11 mouse cellular contexts compared by ENCODE assay signal in the genomic region with DNA sequence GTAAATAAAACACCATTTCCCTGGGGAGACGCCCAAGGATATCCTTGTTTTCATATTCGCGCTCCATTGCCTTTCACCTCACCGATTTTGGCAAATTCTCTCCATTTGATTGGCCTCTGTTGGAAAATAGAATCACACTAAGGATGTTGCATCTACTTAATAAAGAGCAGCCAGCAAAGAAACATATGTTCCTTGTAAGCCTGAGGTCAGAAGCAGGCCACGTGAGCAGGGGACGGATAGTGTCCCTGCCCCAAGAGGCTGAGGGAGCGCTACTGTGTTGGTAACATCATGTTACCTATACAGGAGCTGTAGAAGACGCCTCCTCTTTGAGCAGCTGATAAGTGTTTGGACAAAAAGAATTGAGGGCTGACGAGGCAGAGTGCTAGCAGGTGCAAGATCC.
"Had no signal": no experiment of that assay in that cellular context is flagged by ENCODE, and none has a peak within 500 bp of the region (broad histone marks: within the 10 kb centered on the region; RNA-seq: fewer than 3 reads in every experiment).

No protein-coding gene starts in this region.

- H3K4me1 ChIP-seq: limb, embryonic 15.5 days; midbrain, embryonic 12.5 days had no signal

- H3K9me3 ChIP-seq: limb, embryonic 15.5 days; liver, embryonic 12.5 days; lung, embryonic 15.5 days; midbrain, embryonic 12.5 days; neural tube, embryonic 13.5 days had no signal

- H3K9ac ChIP-seq: limb, embryonic 15.5 days; liver, embryonic 12.5 days; lung, embryonic 15.5 days; midbrain, embryonic 12.5 days; neural tube, embryonic 13.5 days had no signal

- DNase-seq: kidney, postnatal 25 days; layer of hippocampus, postnatal 36 days; lung, postnatal 4 days; right cerebral cortex, postnatal 14 days; thymus, postnatal 36 days had no signal

- H3K4me3 ChIP-seq: limb, embryonic 15.5 days; liver, embryonic 12.5 days; lung, embryonic 15.5 days; midbrain, embryonic 12.5 days; neural tube, embryonic 13.5 days had no signal

- ATAC-seq: liver, embryonic 12.5 days; midbrain, embryonic 16.5 days had no signal

- H3K36me3 ChIP-seq: lung, embryonic 15.5 days had no signal

- H3K27me3 ChIP-seq: limb, embryonic 15.5 days; liver, embryonic 12.5 days; lung, embryonic 15.5 days; midbrain, embryonic 12.5 days; neural tube, embryonic 13.5 days had no signal

- H3K27ac ChIP-seq: limb, embryonic 15.5 days; liver, embryonic 12.5 days; lung, embryonic 15.5 days; midbrain, embryonic 12.5 days; neural tube, embryonic 13.5 days had no signal

- H3K4me2 ChIP-seq: limb, embryonic 15.5 days; liver, embryonic 12.5 days; lung, embryonic 15.5 days; midbrain, embryonic 12.5 days; neural tube, embryonic 13.5 days had no signal
